Mouse (Mus musculus) v-Abl transformed pro-B cells (cell line): ENCODE data around the gene Atg3.

Experiments
- in situ Hi-C, 2 experiments: fragments of 400-800 bp; cut with MboI; formaldehyde crosslinking; loops; one replicate each; pipeline ENCODE4 v1.15.1; 2025; ENCODE audit not compliant: unreplicated experiment in 2 of 2

Gene Atg3

DNA sequence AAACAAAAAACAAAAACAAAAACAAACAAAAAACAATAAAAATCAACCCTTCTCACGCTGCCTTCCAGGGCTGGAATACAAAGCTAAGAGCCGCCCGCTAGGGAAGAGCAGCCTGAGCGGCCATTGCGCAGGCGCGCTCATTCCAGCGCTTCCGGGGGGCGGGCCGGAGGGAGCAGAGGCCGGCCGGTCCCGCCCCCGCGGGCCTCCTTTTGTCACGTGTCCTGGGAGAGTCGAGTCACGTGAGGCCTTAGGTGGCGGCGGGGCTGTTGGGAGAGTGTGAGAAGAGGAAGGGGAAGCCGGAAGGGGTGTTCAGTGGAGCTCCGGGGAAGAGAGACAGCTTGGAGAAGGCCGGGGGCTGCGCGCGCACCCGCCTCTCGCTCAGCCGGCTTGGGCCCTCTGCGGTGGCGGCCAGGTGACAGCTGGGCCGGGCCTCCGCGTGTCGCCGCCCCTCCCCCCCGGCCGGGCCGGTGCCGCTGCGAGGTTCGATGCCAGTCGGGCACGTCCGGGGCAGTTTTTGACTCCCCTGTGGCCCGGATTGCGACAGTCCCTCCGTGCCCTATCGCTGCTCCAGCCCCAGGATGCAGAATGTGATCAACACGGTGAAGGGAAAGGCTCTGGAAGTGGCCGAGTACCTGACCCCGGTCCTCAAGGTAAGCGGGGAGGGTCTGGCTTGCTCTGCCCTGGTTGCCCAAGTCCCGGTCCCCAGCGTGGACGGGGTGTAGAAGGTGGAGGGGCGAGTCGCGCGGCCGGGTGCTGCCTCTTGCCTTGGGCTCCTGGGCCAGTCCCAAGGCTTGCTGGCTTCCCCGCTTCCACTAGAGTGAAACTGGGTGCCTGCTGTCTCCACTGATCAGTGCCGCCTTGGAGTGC lies at the start of gene Atg3, which contains the start of gene Slc35a5:
Gene Atg3, plus strand, starts transcription at position 264 of the 867 bp plus-strand sequence.
Gene Slc35a5, minus strand, starts transcription at position 185 of the 867 bp plus-strand sequence.
- in situ Hi-C loops = loop anchor here (10.0 kb wide), 2 partner anchors 414 to 434 kb away; partner anchors contain the start of genes Gtpbp8 (in 1 of the 2) and Nepro (in 1 of the 2)

DNA sequence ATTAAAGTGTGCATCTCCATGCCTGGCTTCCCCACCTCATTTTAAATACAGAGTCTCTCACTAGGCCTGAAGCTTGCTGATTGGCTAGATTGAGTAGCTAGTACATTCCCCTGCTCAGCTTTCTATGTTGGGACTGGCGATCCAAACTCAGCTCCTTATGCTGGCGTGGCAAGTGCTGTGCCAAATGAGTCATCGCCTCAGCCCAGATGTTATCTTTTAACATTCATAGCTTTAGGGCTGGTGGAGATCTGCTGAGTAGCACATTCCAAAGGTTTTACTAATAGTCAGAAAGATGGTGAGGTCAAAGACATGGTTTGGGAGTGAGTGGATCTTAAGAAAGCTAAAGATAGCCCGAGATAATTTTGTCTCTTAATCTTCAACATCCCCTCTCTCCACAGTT lies 48.1 kb upstream of the Atg3 start:
- in situ Hi-C loops = no loop called here

DNA sequence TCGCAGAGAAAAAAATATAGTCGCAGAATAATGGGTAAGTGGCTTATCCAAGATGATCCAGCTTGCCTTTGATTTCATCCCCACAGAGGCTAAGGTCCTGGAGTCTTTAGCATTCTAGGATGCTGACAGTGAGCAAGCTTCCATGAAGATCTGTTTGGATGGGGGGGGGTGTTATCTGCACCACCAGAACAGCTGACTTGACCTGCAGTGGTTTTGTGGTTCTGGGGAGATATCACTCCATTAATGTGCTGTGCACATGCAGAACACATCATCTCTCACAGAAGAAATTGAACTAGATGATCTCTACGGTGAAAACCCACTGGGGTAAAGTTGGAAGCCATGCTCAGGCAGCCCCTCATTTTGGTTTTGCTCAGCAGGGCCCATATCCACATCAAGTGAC lies 41.4 kb upstream of the Atg3 start:
- in situ Hi-C loops = no loop called here

DNA sequence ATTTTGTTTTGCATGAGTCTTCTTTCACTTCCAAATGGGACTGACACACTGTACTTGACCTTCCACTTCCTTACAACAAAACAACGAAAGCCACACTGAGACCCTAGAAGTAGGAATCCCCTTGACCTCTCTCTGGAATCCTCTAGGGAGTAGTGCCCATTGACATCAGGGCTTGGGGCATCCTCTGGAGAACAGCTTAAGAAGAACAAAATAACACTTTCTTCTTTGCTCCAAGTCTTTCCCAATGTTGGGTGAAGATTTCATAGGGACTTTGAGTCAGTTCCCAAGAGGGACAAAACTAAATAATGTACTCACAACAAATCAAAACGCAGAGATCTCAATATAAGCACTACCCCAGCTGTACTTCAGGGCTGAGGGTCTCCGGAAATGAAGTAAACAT lies 39.8 kb upstream of the Atg3 start:
- in situ Hi-C loops = no loop called here

DNA sequence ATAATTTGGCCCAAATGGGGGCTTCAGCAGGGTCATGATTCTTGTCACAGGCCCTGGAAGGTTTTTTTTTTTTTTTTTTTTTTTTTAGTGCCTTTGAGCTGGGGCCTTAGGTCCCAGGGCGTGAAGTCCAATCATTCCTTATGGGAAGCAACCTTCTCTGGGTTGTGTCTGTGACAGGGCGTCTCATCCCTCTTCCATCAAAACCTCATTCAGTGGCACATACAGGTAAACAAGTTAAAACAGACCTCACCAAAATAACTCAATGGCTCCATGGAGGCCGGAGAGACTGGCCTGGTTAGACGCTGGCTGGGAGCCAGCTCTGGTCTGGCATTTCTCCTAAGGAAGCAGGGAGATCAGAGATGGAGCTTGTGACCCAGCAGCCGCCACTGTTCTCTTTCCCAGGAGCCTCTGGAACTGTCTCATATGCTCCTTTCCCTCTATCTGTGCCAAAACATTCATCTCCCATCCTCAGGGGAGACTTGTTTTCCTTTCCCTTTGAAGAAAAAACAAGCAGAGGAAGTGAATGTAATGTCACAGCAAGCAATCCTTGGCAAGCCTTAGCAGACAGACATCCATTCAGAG lies 37.6 kb upstream of the Atg3 start:
- in situ Hi-C loops = no loop called here

DNA sequence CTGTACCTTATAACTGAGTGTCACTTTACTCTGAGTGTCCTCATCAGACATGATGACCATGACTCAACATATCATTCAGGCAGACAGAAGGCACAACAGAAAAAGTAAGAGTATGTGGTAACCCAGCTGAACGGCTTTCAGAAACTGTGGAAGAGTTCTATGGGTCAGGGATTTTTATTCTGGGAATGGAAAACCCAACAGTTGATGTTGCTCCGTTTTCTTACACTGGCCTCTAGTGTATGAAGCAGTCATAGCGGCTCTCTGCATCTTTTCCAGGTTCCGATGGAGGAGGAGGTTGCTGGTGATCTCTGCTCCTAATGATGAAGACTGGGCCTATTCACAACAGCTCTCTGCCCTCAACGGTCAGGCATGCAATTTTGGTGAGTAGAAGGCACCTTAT lies 36.0 kb upstream of the Atg3 start:
- in situ Hi-C loops = no loop called here

DNA sequence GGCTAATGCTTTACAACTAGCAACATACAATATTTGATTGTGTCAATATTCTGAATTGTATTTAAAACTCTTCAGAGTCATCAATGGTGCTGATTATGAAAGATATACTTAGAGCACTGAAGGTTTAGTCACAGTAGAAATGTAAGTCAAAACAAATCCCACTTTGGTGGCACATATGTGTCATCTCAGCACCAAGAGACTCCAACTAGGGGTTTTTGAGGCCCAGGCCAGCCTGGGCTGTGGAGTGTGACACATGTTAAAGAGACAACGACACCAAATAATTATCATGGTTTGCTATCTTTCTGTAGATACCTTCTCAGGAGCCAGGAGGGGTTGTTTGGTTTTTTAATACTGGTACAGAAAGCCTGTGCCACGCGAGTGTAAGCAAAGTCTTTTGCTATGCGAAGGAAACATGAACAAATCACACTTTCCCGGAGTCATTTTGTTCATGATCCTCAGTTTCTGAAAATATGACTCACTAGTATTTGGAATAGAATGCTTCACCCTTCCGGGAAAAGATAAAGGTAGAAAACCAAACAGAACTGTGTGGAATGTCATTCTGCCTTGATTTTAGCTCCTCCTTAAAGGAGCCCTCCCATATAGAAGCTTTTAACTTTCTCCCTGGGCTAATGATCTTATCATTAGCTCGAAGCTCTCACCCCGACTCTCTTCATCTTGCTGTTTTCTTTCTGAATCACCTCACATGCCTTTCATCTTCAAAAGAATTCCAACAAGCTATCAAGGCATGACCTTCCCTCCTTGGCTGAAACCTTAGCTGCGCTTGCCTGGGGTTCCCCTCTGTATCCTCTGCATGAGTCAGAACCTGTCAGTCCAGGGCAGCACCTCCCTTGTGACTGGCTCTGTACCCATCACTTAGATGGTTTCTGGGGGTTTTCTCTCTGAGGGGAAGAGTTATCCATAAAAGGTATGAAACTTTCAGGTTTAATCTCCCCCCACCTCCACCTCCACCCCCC lies 34.1 kb upstream of the Atg3 start:
- in situ Hi-C loops = no loop called here

DNA sequence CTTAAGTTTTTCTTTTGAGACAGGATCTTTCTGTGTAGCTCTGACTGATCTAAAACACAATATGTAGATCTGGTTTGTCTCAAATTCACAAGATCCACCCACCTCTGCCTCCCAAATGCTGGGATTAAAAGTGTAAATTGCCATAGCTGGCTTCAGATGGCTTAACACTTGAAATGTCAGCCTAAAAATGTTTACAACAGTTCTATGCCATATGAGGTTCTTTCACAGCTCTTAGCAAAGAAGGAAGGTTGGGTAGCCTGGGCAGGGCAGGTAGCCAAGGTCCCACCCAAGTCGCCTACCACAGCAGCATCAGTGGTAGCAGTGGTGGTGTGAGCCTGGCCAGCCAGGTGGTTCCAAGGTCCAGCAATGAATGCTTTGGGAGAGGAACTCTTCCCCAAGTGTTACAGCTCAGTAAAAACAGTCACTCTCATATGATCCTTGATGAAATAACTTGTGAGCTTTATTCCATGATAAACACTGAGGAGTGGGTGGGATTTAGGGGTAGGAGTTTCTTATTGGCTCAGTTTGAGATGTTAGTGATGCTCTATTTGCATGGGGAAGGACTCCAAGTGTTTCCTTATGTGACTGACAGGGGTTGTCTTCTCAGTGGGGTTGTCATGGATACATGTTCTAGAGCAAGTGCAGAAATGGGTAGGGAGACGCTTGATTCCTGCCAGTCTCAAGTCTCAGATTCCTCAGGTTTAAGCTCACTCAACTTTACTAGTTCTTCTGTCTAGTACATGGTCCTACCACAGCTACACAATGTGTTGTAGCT lies 30.5 kb upstream of the Atg3 start:
- in situ Hi-C loops = no loop called here

DNA sequence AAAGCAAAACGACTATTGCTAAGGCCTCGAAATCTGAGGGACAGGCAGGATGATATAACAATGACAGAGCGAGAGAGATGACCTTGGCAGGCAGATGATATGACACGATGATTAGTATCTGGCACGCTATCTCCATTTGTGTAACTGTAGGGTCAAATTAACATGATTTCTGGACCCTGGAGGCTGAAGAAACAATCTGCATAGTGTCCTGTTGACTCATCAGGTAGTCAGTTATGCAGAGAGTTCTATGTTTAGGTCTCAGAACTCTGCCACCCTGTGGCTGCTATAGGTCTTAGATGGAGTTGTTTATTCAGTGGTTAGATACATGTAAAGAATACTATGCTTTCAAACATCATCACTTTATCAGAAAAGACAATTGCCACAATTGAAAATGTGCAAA lies 16.9 kb upstream of the Atg3 start:
- in situ Hi-C loops = loop anchor here (10.0 kb wide), 2 partner anchors 377 to 417 kb away; partner anchors contain the start of genes Cd200r1 (in 1 of the 2) and Nepro (in 1 of the 2)

DNA sequence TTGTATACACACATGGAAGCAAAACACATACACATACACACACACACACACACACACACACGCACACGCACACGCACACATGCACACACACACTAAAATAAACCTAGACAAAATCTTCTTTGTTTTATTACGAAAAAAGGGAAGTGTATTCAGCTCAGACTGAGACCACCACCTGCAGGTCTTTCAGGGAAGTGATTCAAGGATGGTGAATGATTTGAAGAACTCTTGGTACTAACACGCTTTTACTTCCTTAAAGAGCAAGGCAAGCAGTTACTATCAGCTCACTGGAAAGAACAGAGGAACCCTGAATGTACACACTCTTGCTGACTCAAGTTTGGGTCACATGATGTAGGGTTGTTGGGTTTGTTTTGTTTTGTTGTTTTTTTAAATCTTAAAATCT lies 16.0 kb upstream of the Atg3 start:
- in situ Hi-C loops = loop anchor here (10.0 kb wide), 2 partner anchors 378 to 418 kb away; partner anchors contain the start of genes Cd200r1 (in 1 of the 2) and Nepro (in 1 of the 2)

DNA sequence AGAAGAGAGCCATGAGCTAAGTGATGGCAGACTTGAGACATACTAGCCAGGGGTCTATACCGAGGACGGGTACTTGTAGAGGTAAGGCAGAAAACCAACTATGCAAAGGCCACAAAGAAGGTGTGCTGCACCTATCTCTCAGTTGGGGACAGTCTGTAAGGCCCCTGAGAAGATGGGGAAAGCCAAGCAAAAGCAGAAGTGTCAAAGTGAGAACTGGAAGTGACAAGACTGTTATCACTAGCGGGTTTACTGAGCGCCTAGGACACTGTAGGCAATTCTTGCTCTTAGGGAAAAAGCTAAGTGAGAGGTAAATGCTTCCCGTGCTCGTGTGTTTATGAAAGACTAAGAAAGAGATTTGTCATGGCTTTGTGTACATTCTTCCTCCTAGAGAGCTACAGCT lies 13.5 kb upstream of the Atg3 start:
- in situ Hi-C loops = loop anchor here (10.0 kb wide), 2 partner anchors 380 to 420 kb away; partner anchors contain the start of genes Cd200r1 (in 1 of the 2) and Nepro (in 1 of the 2)

DNA sequence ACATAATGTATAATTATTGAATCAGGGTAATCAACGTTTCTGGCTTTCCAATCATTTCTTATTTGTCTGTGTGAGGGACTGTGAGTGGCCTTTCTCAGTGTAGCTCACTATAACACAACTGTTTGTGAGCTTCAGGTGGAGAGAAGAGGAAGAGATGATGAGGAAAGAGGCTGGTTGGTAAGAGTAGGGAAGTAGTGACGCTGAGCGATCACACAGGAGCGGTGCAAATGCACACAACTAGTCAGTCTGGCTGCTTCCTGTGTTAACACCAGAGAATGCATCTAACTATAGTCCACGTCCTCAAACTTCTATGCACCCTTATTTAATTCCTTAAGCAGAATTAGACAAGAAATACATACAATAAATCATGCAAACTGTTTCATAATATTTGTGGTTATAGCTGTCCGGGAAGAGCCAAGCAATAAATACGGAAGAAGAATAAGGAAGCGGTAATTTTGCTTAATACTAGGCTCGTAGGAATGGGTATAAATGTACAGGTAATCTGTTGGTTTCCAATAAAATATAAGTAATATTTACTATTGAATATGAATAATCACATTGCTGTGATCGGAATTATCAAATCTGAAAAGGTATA lies 10.0 kb upstream of the Atg3 start:
- in situ Hi-C loops = loop anchor here (10.0 kb wide), 2 partner anchors 384 to 424 kb away; partner anchors contain the start of genes Cd200r1 (in 1 of the 2) and Nepro (in 1 of the 2)

DNA sequence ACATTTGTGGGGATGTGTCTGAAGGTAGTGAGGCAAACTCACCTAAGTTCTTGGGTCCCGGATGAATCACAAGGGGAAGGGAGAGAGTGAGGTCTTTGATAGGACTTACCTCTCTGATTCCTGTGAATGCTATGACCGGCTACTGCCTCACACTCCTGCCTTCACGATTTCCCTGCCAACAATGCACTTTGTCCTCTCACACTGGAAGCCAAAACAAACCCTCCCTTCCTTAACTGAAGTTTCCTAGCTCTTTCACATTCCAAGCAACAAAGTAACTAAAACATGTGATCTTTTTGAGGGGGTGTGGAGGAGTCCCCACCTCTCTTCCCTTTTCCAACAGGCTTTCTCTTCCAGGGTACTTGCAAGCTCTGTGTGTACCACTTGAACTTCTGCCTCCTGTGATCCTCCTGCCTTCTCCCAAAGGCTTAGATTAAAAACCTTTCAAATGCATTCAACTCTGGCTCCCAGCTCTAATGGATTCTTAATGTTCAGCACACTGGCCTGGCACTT lies 3.8 kb upstream of the Atg3 start:
- in situ Hi-C loops = loop anchor here (10.0 kb wide), 2 partner anchors 410 to 430 kb away; partner anchors contain the start of genes Gtpbp8 (in 1 of the 2) and Nepro (in 1 of the 2)

DNA sequence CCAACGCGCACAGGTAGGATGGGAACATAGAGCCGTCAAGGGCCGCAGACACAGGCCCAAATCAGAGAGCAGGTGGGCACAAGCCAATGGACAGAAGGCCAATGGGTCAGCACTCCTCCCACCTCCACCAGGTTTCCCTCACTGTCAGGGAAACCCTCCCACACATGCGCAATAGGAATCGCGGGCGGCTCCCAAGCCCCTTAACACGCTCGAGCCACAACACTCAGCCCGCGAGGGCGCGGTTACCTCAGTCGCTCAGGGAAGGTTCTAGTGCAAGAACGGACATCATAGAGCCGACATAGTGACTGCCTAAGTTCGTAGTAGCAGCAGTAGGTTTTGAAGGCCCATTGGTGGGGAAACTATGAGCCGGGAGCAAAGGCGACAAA lies 456 bp upstream of the Atg3 start:
- in situ Hi-C loops = loop anchor here (10.0 kb wide), 2 partner anchors 413 to 433 kb away; partner anchors contain the start of genes Gtpbp8 (in 1 of the 2) and Nepro (in 1 of the 2)

DNA sequence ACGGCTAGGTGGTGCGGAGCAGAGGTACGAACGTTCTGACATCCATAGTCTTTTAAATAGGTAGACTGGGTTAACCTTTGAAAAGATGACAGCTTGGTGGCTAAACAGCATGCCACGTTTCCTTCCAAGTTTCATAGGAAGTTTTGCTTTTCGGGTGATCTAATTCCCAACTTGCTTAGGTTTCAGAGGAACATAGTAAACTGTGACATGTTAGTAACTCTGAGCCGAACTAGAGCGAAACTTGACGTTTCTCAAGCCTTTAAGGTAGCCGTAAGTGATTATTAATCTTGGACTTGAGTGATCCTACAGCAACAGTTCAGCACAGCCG lies 768 bp downstream of the Atg3 start:
- in situ Hi-C loops = loop anchor here (10.0 kb wide), 2 partner anchors 415 to 435 kb away; partner anchors contain the start of genes Gtpbp8 (in 1 of the 2) and Nepro (in 1 of the 2)

DNA sequence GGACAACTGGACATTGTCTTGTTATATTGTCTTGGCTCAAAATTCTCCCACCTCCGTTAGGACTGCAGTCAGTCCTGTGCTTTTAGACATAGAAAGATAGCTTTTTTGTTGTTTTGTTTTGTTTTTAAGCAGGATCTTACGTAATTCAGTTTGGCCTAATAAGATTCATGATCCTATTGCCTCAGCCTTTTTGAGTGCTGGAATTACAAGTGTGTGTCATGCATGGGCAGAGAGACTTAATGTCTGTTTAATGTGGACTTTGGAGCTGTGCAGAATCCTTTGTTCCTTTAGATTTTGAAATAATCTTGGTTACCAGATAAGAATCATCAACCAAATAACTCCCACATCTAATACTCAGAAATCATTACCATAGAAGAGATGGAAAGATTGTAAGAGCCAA lies 20.0 kb downstream of the Atg3 start:
- in situ Hi-C loops = loop anchor here in 1 of 2 experiments (25.0 kb wide), 1 partner anchor 834 kb away; the partner anchor contains the start of gene Plcxd2

DNA sequence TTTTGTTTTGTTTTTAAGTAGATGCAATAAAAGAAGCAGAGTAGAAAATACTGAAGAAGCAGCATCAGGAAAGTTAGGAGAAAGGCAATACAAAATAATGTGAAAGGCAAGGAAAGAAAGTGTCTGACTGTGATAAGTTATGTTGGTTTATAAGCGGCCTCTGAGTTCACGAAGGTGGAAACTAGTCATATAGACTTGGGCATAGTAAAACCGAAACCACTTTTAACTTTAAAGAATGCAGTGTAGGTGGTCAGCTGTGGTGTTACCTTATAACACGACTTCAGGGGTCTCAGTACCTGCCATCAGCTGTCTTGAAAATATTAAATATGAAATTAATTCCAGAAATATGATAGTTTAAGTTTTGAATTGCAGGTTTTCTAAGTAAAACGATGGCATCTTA lies 23.2 kb downstream of the Atg3 start:
- in situ Hi-C loops = loop anchor here in 1 of 2 experiments (25.0 kb wide), 1 partner anchor 830 kb away; the partner anchor contains the start of gene Plcxd2

DNA sequence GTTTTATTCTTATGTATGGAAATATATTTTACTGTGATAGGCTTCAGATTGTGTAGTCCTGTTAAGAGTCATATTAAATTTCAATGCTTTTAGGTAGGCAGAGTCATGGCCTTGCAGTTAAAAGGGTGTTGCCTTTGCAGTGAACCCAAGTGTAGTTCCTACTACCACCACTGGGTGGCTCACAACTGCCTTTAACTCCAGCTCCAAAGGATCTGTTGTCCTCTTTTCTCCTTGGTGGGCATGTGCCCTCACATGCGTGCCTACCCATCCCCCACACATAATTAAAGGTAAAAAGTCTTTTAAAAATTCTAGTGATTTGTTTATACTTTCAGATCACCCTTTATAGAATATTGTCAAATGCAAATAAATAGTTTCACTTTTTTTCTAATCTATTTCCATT lies 34.0 kb downstream of the Atg3 start:
- in situ Hi-C loops = loop anchor here in 1 of 2 experiments (5.0 to 25.0 kb wide), 2 partner anchors 390 to 820 kb away; partner anchors contain the start of gene Plcxd2
